Mouse (Mus musculus): ENCODE data around the gene Tsen54. TPM values are rescaled to one million over a fixed set of nuclear protein-coding genes. Genes with fewer than 3 reads are reported as not detected.

Tsen54 gene
- 3.4 and 4.5 TPM in 2 replicates for polyA plus RNA-seq (2012)

GRCm38 (mm10) chr11:115814605-115815450, at the start of gene Tsen54:
Gene Tsen54 (plus strand): TSS chr11:115814724.
- Histone ChIP-seq H3K27me3 (ENCODE audit: control insufficient read depth) (peaks cover 3% of the 10 kb centered on the region), H3K9me3 (ENCODE audit: control insufficient read depth, low read length) (no peaks in the 10 kb centered on the region), H3K4me3 (replicated peaks) (peak within 1 kb of the TSS; percentile 94), H3K4me1 (ENCODE audit: control insufficient read depth) (peaks cover 60% of the 10 kb centered on the region), H3K36me3 (ENCODE audit: control insufficient read depth) (peaks cover 63% of the 10 kb centered on the region)
- TF ChIP-seq TAL1 (IDR thresholded peaks at IDR 0.05; ENCODE audit: low read length): no peak
- no peak for TF ChIP-seq GATA1 (IDR thresholded peaks at IDR 0.05; ENCODE audit: low read length)

- H3K4me1 ChIP-seq (ENCODE audit: control insufficient read depth): peaks cover 54% of the 10 kb centered on the region
- TF ChIP-seq TAL1 (IDR thresholded peaks at IDR 0.05; ENCODE audit: low read length): no peak
- no peak for TF ChIP-seq GATA1 (IDR thresholded peaks at IDR 0.05; ENCODE audit: low read length)
- H3K9me3 ChIP-seq (ENCODE audit: control insufficient read depth, low read length): no peaks in the 10 kb centered on the region
- peaks cover 21% of the 10 kb centered on the region for H3K36me3 ChIP-seq (ENCODE audit: control insufficient read depth)
- H3K4me3 ChIP-seq (replicated peaks): peak within 1 kb of the TSS; percentile 73
- H3K27me3 ChIP-seq (ENCODE audit: control insufficient read depth): no peaks in the 10 kb centered on the region
Measured at GRCm38 (mm10) chr11:115765103-115765606, 49.4 kb upstream of the Tsen54 start, which contains the start of gene Tmem94. Gene Tmem94 (plus strand): TSS chr11:115765433.

GRCm38 (mm10) chr11:115765607-115766141, 48.9 kb upstream of the Tsen54 start:
- peak overlapping the region; percentile 73 for H3K4me3 ChIP-seq (replicated peaks)
- TF ChIP-seq GATA1 (IDR thresholded peaks at IDR 0.05; ENCODE audit: low read length) (no peak), TAL1 (IDR thresholded peaks at IDR 0.05; ENCODE audit: low read length) (no peak)
- H3K9me3 ChIP-seq (ENCODE audit: control insufficient read depth, low read length): no peaks in the 10 kb centered on the region
- peaks cover 58% of the 10 kb centered on the region for H3K4me1 ChIP-seq (ENCODE audit: control insufficient read depth)
- no peaks in the 10 kb centered on the region for H3K27me3 ChIP-seq (ENCODE audit: control insufficient read depth)
- peaks cover 26% of the 10 kb centered on the region for H3K36me3 ChIP-seq (ENCODE audit: control insufficient read depth)

DNA sequence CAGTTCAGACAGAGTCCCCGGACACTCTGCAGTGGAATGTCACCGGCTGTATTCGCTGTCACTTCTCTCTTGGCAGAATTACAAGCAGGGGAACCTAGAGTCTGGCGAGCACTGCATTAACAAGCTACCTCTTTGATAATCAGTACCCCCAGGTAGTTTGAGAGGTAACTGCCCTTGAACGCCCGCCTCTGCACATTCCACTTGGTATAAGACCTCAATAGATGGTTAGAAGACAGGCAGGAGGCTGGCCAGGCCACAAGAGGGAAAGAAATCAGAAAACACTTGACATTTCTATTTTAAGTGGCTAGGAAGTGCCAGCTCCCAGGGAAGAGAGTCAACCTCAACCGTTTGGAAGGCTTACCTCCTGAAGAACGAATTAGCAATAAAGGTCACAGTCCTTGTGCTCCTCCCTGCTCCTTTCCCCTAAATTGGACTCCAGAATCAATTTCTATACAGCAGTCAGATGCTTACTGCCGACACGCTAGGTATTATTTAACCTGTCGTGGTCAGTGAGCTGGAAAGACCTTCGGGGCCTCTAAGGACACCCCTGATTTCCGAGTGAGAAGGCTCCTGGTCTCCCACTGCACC, 48.1 kb upstream of the Tsen54 start:
- Histone ChIP-seq H3K4me3 (replicated peaks) (peak overlapping the region; percentile 73), H3K36me3 (ENCODE audit: control insufficient read depth) (peaks cover 26% of the 10 kb centered on the region), H3K9me3 (ENCODE audit: control insufficient read depth, low read length) (no peaks in the 10 kb centered on the region), H3K27me3 (ENCODE audit: control insufficient read depth) (no peaks in the 10 kb centered on the region), H3K4me1 (ENCODE audit: control insufficient read depth) (peaks cover 61% of the 10 kb centered on the region)
- TF ChIP-seq GATA1 (IDR thresholded peaks at IDR 0.05; ENCODE audit: low read length) (no peak), TAL1 (IDR thresholded peaks at IDR 0.05; ENCODE audit: low read length) (no peak)

- TF ChIP-seq TAL1 (IDR thresholded peaks at IDR 0.05; ENCODE audit: low read length): no peak
- no peak for TF ChIP-seq GATA1 (IDR thresholded peaks at IDR 0.05; ENCODE audit: low read length)
- Histone ChIP-seq H3K27me3 (ENCODE audit: control insufficient read depth) (no peaks in the 10 kb centered on the region), H3K4me3 (replicated peaks) (peak overlapping the region; percentile 73), H3K9me3 (ENCODE audit: control insufficient read depth, low read length) (no peaks in the 10 kb centered on the region), H3K4me1 (ENCODE audit: control insufficient read depth) (peaks cover 61% of the 10 kb centered on the region), H3K36me3 (ENCODE audit: control insufficient read depth) (peaks cover 26% of the 10 kb centered on the region)
Measured at GRCm38 (mm10) chr11:115766981-115767380, 47.5 kb upstream of the Tsen54 start.

GRCm38 (mm10) chr11:115768896-115769295, 45.6 kb upstream of the Tsen54 start:
- Histone ChIP-seq H3K9me3 (ENCODE audit: control insufficient read depth, low read length) (no peaks in the 10 kb centered on the region), H3K4me3 (replicated peaks) (no peak overlapping the region), H3K36me3 (ENCODE audit: control insufficient read depth) (peaks cover 26% of the 10 kb centered on the region), H3K4me1 (ENCODE audit: control insufficient read depth) (peaks cover 57% of the 10 kb centered on the region), H3K27me3 (ENCODE audit: control insufficient read depth) (no peaks in the 10 kb centered on the region)
- TF ChIP-seq TAL1 (IDR thresholded peaks at IDR 0.05; ENCODE audit: low read length): no peak
- no peak for TF ChIP-seq GATA1 (IDR thresholded peaks at IDR 0.05; ENCODE audit: low read length)

DNA sequence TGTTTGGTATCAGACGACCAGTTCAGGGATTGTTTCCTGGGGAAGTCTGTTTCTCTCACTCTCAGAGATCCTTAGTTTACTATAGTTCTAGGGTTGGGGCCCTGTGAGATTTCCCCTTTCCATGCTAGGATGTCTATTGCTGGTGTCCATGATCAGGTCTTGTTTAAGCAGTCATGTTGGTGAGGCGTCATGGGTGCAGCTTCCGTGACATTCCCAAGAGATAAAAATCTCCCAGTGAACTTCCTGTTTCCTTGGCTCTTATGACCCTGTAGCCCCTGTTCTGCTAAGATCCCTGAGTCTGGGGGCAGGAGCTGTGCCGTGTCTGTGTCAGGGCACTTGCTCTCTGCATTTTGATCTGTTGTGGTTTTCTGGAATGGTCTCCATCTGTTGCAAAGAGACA, 39.9 kb upstream of the Tsen54 start:
- Histone ChIP-seq H3K36me3 (ENCODE audit: control insufficient read depth) (peaks cover 42% of the 10 kb centered on the region), H3K4me3 (replicated peaks) (no peak overlapping the region), H3K4me1 (ENCODE audit: control insufficient read depth) (peaks cover 59% of the 10 kb centered on the region), H3K9me3 (ENCODE audit: control insufficient read depth, low read length) (no peaks in the 10 kb centered on the region), H3K27me3 (ENCODE audit: control insufficient read depth) (no peaks in the 10 kb centered on the region)
- TF ChIP-seq GATA1 (IDR thresholded peaks at IDR 0.05; ENCODE audit: low read length) (no peak), TAL1 (IDR thresholded peaks at IDR 0.05; ENCODE audit: low read length) (no peak)

DNA sequence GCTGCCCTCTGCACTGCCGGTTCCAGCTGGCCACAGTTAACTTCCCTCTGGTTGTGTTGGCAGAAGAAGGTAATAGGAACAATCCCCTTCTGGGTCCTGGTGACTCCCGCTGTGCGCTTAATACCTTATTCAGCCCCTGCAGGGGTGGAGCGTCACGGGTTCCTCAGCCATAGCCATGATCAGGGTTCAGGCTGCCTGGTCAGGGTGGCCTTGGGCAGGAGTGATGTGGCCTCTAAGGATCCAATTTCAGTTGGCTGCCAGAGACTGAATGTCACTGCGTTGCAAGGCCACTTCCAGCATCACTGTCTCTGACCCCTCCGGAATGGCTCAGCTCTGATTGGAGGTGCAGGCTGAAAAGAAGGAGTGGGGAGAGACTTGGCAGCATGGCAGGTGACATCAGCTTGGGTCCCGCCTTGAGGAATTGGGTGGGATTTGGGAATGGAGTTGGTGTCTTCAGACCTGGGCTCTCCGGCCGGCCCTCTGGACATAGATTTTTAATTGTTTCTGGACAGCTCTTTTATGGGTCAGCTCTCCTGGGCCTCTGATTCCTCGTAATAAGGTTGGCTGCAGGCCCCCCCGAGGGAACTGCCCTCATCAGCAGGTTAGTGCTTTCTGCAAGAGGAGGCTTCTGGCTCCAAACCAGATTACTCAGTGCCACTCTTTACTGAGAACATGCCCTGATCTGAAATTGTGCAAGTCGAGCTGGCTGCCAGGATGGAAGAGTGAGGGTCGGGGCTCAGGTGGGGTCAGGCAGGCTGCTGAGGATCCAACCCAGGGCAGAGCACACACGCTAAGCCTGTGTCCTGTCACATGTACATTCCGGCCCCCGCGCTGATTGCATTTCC, 38.5 kb upstream of the Tsen54 start:
- no peaks in the 10 kb centered on the region for H3K27me3 ChIP-seq (ENCODE audit: control insufficient read depth)
- peaks cover 62% of the 10 kb centered on the region for H3K4me1 ChIP-seq (ENCODE audit: control insufficient read depth)
- H3K36me3 ChIP-seq (ENCODE audit: control insufficient read depth): peaks cover 44% of the 10 kb centered on the region
- no peak for TF ChIP-seq GATA1 (IDR thresholded peaks at IDR 0.05; ENCODE audit: low read length)
- H3K4me3 ChIP-seq (replicated peaks): no peak overlapping the region
- H3K9me3 ChIP-seq (ENCODE audit: control insufficient read depth, low read length): no peaks in the 10 kb centered on the region

All from erythroblast, embryonic 14.5 days (primary cell).